Mouse (Mus musculus): ENCODE data around the gene Frmd4a.

DNA sequence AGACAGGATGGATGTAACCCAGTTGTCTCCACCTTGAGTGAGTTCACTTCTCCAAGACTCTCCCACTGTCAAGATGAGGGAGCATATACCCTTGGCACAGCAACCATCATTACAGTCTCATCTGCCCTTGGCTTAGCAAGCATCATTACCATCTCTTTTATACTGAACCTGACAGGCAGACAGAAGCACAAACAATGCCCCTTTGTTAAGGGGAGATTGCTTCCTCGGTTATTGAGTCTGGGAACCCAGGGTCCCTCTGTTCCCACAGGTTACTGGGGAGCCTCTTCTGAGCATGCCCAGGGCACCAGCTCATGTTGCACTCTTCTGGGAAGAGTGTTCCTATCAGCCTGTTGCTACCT lies 525.9 kb downstream of the Frmd4a start:
- no peak for TF ChIP-seq CTCF (IDR thresholded peaks at IDR 0.05; ENCODE audit: low read depth)
- no peak for TF ChIP-seq EP300 (optimal IDR thresholded peaks at IDR 0.05)

Measured in stomach, postnatal 0 days (tissue).